Mouse (Mus musculus) neural tube, embryonic 14.5 days (tissue): ENCODE data around the gene Efnb2. TPM values are rescaled to one million over a fixed set of nuclear protein-coding genes. Genes with fewer than 3 reads are reported as not detected.

ENCODE experiments used
- ATAC-seq: fragments of 200-750 bp; cut with Nextera tagmentation; 2 replicates; pipeline ENCODE4 v1.8.0; 2017; ENCODE audit warnings: low read depth, mild to moderate bottlenecking, moderate TSS enrichment, moderate library complexity
- H3K27ac ChIP-seq: fragments of 300-500 bp; sonication (generic); 2 replicates; pipeline ENCODE4 v1.5.1; 2014; ENCODE audit warnings: low read depth, mild to moderate bottlenecking, control low read depth, low read length, moderate library complexity, mixed read lengths
- H3K27me3 ChIP-seq: fragments of 300-500 bp; sonication (generic); 2 replicates; pipeline ENCODE4 v1.6.1; 2014; ENCODE audit warnings: low read length; ENCODE audit not compliant: control insufficient read depth, insufficient read depth
- H3K36me3 ChIP-seq: fragments of 300-500 bp; sonication (generic); 2 replicates; pipeline ENCODE4 v1.6.1; 2014; ENCODE audit warnings: low read length, mixed read lengths; ENCODE audit not compliant: control insufficient read depth, insufficient read depth
- H3K4me1 ChIP-seq: fragments of 300-500 bp; sonication (generic); 2 replicates; pipeline ENCODE4 v1.6.1; 2014; ENCODE audit warnings: low read length; ENCODE audit not compliant: control insufficient read depth, insufficient read depth
- H3K4me2 ChIP-seq: fragments of 300-500 bp; sonication (generic); 2 replicates; pipeline ENCODE4 v1.6.1; 2014; ENCODE audit warnings: mild to moderate bottlenecking, low read depth, low read length, control low read depth
- H3K4me3 ChIP-seq: fragments of 300-500 bp; sonication (generic); 2 replicates; pipeline ENCODE4 v1.5.1; 2014; ENCODE audit warnings: low read depth, low read length, control low read depth, mixed read lengths
- H3K9ac ChIP-seq: fragments of 300-500 bp; sonication (generic); replicated peaks from 2 replicates; pipeline ENCODE4 v1.6.1; 2014; ENCODE audit warnings: low read depth, mild to moderate bottlenecking, control low read depth, low read length, mixed read lengths
- H3K9me3 ChIP-seq: fragments of 300-500 bp; sonication (generic); 2 replicates; pipeline ENCODE4 v1.6.1; 2016; ENCODE audit warnings: low read length; ENCODE audit not compliant: control insufficient read depth
- WGBS: fragments of 180-500 bp; shearing (Covaris S2); extraction: QIAGEN DNeasy Blood & Tissue Kit; methylation state at CpG from one replicate; pipeline ENCODE4 v1.1.7; 2014; 5-methylcytosine and 5-hydroxymethylcytosine counted together
- polyA plus RNA-seq: library from polyadenylated mRNA; unstranded; fragments of >200 nt; fragmentation: Nextera tagmentation; extraction: Ambion mirVana; gene quantifications from 2 replicates; pipeline ENCODE4 v1.2.1, GENCODE M21; 2014

Efnb2 gene
- polyA plus RNA-seq, 1 experiment from 2014 or later: 17.7 TPM

DNA sequence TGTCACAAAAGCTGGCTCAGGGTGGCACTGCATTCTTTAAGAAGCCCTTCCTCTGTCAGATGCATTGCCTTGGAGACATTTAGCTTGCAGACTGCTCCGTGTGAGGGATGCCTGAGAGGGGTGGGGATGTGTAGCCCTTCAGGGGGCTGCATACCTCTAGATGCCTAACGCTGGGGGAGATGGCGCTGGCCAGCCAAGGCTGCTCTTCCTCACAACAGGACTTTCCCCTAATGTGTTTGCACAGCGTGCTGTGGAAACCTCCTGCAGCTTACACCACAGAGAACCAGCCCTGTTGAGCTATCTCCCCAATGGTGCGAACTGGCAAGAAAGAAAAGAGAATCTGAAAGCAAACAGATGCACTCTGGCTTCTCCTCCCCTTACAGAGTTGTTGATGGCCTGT is 51.9 kb downstream of the Efnb2 start:
- WGBS: 12% methylated on average over 5 of the region's 5 CpGs
- no peak; the same call in 1 of the 2 replicates for ATAC-seq
- Histone ChIP-seq H3K9ac (no peak overlapping the region), H3K36me3 (no peaks in the 10 kb centered on the region), H3K27ac (no peak overlapping the region), H3K9me3 (no peaks in the 10 kb centered on the region), H3K27me3 (no peaks in the 10 kb centered on the region), H3K4me3 (no peak overlapping the region), H3K4me1 (0 out of 2 replicates have a peak, but pooled peaks cover 3% of the 10 kb centered on the region), H3K4me2 (no peak overlapping the region)

DNA sequence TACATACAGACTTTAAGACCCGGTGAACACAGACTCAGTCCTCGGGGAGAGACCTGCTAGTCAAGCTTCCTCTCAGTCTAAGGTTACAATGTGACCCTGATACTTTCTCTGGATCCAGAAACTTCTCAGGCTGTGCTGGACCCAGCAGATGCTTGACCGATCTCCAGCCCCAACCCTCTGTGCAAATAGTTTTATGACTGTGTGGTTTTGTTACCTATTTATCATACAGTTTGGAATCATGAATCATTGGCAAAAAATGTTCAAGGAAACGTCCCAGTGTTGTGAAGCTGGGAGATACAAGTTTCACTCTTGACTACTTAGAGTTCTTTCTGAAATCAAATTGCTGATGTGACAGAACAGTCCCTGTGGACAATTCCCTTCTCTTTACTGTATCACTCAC is 55.4 kb downstream of the Efnb2 start:
- Histone ChIP-seq H3K4me3 (no peak overlapping the region), H3K4me1 (0 out of 2 replicates have a peak, but pooled peaks cover 3% of the 10 kb centered on the region), H3K27ac (no peak overlapping the region), H3K27me3 (no peaks in the 10 kb centered on the region), H3K9ac (no peak overlapping the region), H3K4me2 (no peak overlapping the region), H3K9me3 (no peaks in the 10 kb centered on the region), H3K36me3 (no peaks in the 10 kb centered on the region)
- WGBS: 81% methylated on average over 4 of the region's 4 CpGs
- no peak for ATAC-seq

DNA sequence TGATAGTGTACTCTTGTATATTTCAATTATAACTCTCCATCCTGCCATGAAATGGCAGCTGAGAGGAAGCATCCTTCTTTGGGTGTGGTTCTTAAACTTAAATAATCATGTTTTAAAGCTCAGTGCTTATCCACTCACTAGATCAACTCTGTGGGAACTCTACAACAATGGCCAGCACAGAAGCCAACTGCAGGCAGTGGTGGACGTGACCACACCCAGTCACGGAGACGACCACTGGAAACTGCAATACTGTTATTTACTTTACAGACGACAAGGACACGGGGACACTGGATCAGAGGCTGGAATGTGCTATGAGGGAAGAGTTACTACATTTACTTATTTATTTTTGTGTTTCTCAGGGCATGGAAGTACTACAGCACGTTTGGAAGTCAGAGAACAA is 57.2 kb downstream of the Efnb2 start:
- no peaks in the 10 kb centered on the region for H3K36me3 ChIP-seq
- 83% methylated on average over 6 of the region's 6 CpGs for WGBS
- no peak for ATAC-seq
- H3K27ac ChIP-seq: no peak overlapping the region
- H3K9me3 ChIP-seq: no peaks in the 10 kb centered on the region
- no peak overlapping the region for H3K4me3 ChIP-seq
- H3K4me1 ChIP-seq: 0 out of 2 replicates have a peak, but pooled peaks cover under 1% of the 10 kb centered on the region
- H3K27me3 ChIP-seq: no peaks in the 10 kb centered on the region
- no peak overlapping the region for H3K4me2 ChIP-seq
- H3K9ac ChIP-seq: no peak overlapping the region

DNA sequence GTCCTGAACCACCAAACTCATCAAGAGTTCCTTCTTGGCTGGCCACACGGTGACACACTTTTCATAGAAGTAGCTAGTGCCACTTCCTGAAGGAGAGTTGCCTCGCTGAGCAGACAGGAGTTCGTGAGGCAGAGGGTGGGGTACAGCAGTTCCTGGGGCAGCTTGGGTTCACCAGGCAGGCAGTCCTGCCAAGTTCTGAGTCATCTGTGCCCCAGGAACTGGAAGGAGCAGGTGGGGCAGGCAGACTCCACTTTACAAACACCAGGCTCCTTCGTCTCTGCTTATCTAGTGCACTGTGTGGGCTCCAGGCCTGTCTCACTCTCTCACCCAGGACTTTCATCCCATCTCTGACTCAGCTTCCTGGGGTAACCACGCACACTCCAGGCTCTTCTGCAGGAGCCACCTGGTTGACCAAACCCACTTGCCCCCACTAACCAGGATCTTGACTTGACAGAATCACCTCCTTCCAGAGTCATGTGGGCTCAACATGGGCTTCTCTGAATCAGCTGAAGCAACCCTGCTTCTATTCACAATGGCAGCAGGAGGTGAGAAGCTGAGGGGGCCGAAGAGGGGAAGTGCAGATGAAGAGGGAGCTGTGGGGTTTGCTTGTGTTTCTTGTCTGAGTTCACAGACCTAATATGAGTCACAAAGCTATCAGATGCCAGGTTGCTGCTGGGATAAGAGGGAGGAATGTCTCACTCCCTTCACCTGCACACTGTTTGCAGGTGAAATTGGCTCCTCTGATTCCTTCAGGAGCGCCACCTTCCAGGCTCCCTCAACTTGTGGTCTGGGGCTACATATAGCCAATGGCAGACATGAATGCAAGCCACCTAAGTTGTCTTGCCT is 58.2 kb downstream of the Efnb2 start:
- Histone ChIP-seq H3K9me3 (no peaks in the 10 kb centered on the region), H3K27ac (no peak overlapping the region), H3K4me3 (no peak overlapping the region), H3K9ac (no peak overlapping the region), H3K4me2 (no peak overlapping the region), H3K4me1 (no peaks in the 10 kb centered on the region), H3K36me3 (no peaks in the 10 kb centered on the region), H3K27me3 (no peaks in the 10 kb centered on the region)
- no peak for ATAC-seq
- WGBS: 81% methylated on average over 7 of the region's 7 CpGs

DNA sequence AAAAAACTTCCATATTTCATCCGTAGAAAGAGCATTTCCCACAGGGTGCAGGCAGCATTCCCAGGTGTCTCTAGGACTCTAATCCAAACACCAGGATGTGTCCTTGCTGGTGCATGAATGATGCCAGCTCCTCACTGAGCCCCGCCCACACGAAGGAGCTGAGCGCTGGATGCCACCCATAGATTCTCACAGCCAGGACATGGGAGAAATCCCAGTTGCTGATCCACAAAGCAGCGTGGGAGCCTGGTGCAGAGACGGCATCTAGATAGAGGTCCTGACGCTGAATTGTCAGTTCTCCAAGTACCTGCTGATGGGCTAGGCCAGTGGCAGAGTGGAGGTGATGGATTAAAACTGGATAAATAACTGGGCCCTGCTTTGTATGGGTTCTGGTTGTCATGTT is 61.1 kb downstream of the Efnb2 start:
- 88% methylated on average over 7 of the region's 7 CpGs for WGBS
- Histone ChIP-seq H3K9me3 (no peaks in the 10 kb centered on the region), H3K4me1 (no peaks in the 10 kb centered on the region), H3K36me3 (no peaks in the 10 kb centered on the region), H3K4me3 (no peak overlapping the region), H3K4me2 (no peak overlapping the region), H3K27ac (no peak overlapping the region), H3K27me3 (no peaks in the 10 kb centered on the region), H3K9ac (no peak overlapping the region)
- ATAC-seq: no peak

DNA sequence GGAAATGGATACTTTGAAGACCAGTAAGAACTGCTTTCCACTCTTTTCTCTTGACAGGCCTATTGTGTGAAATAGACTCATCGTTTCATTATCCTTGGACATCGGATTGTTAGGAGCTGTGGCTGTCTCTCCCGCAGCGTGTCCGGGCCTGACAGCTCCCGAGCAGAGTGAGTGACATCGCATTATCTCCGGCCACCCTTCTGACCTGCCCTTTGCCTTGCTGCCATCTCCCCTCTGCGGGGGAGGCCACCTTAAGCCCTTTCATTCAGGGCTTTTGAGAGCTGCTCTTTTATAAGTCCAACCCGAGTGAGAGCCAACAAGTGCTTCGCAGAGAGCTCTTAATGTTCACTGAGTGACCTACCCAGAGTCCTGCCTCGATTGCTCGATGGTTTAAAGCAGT is 63.6 kb downstream of the Efnb2 start:
- H3K27ac ChIP-seq: no peak overlapping the region
- ATAC-seq: no peak
- no peak overlapping the region for H3K4me3 ChIP-seq
- H3K9ac ChIP-seq: no peak overlapping the region
- H3K4me1 ChIP-seq: no peaks in the 10 kb centered on the region
- H3K9me3 ChIP-seq: no peaks in the 10 kb centered on the region
- 15% methylated on average over 13 of the region's 13 CpGs for WGBS
- H3K27me3 ChIP-seq: no peaks in the 10 kb centered on the region
- no peak overlapping the region for H3K4me2 ChIP-seq
- H3K36me3 ChIP-seq: no peaks in the 10 kb centered on the region

DNA sequence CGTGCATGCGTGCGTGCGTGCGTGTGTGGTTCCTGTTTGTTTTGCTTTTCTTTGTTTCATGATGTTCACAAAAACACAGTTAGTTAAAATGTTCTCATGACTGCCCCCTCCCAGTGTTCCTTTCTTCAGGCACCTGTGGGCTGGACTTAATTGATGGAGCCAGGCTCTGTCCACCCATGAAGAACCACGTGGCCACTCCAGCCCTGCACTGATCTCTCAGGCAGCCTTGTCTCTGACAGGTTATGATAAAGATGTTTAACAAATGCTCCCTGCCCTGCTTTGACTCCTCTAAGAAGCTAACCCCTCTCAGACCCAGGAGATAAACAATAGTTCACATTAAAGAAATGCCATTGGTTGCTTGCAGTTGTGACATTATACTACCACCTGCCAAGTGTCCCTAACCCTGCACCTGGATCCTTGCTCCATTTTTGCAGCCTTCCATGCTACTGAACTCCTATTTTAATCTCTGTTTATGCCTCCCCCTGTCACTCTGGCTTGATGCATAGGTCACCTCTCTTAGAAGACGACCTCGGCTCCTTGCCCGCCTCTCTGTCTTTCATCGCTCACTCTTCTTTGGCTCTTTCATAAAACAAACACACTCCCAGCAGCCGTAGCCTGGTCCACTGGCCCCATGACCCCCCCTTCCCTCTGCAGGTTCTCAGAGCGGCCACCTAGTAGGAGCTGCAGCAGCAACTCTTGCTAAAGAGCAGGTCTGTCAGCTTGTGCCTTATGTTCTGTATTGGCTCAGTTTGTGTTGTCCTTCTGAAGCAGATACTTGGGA is 65.0 kb downstream of the Efnb2 start:
- no peaks in the 10 kb centered on the region for H3K36me3 ChIP-seq
- H3K4me1 ChIP-seq: no peaks in the 10 kb centered on the region
- H3K4me2 ChIP-seq: no peak overlapping the region
- H3K9me3 ChIP-seq: no peaks in the 10 kb centered on the region
- H3K27ac ChIP-seq: no peak overlapping the region
- 58% methylated on average over 12 of the region's 12 CpGs for WGBS
- no peak for ATAC-seq
- no peaks in the 10 kb centered on the region for H3K27me3 ChIP-seq
- H3K9ac ChIP-seq: no peak overlapping the region
- no peak overlapping the region for H3K4me3 ChIP-seq

DNA sequence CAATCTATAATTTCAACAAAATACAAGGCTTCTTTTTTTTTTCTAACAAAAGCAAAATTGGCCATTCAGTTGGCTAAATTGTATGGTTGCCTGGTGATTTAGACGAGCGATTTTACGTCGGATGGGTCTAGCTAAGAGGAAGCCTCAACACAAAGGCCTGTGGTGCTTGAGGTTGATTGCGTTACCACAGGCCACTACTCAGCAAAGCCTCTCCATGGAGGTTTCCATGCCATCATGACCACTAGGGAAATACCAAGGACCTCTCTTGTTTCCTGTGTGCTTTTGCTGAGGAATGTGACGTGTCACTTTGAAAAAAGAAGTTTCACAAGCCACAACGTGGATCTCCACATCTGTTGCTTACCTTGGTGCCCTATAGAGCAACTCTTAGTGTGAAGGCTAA is 67.2 kb downstream of the Efnb2 start:
- Histone ChIP-seq H3K9me3 (no peaks in the 10 kb centered on the region), H3K27ac (no peak overlapping the region), H3K4me3 (no peak overlapping the region), H3K9ac (no peak overlapping the region), H3K4me1 (no peaks in the 10 kb centered on the region), H3K27me3 (no peaks in the 10 kb centered on the region), H3K36me3 (no peaks in the 10 kb centered on the region), H3K4me2 (no peak overlapping the region)
- no peak for ATAC-seq
- 85% methylated on average over 7 of the region's 7 CpGs for WGBS

DNA sequence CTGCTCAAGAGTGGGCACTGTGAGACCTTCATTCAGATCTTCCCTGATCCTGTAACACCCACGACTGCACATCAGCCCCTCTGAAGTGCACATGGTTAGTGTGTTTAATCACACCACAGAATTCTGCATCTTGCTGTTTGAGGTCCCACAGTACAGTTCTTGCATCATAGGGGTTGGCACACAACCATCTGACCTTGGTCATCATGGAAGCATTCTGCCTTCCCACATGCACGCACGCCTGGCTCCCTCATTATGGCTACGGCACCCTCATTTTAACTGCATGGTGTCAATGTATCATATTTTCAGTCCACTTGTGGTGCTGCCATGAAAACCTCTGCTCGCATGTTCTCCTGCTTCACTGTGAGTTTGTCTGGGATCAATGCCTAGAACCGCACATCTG is 67.7 kb downstream of the Efnb2 start:
- Histone ChIP-seq H3K4me3 (no peak overlapping the region), H3K27me3 (no peaks in the 10 kb centered on the region), H3K4me2 (no peak overlapping the region), H3K27ac (no peak overlapping the region), H3K9me3 (no peaks in the 10 kb centered on the region), H3K36me3 (no peaks in the 10 kb centered on the region), H3K9ac (no peak overlapping the region), H3K4me1 (no peaks in the 10 kb centered on the region)
- 97% methylated on average over 6 of the region's 6 CpGs for WGBS
- no peak for ATAC-seq
